Mouse (Mus musculus) gastrocnemius, adult 2 months (tissue): Measurements from ENCODE around the gene Ush2a. TPM values are rescaled to one million over a fixed set of nuclear protein-coding genes. Genes with fewer than 3 reads are reported as not detected.
A peak's percentile ranks its signal among the peaks of the same experiment; 100 is the strongest.

Experiments used
- DNase-seq: peaks from one replicate; pipeline ENCODE4 v3.0.0; 2022
- H3K27ac ChIP-seq: fragments of 200-600 bp; 2 replicates; pipeline ENCODE4 v1.8.1; 2022; ENCODE audit warnings: mild to moderate bottlenecking
- H3K4me3 ChIP-seq: fragments of 200-600 bp; 2 replicates; pipeline ENCODE4 v1.8.1; 2022; ENCODE audit warnings: mild to moderate bottlenecking, moderate library complexity
- CTCF ChIP-seq: fragments of 200-600 bp; IDR thresholded peaks from 2 replicates; pipeline ENCODE4 v1.8.1; 2022; ENCODE audit warnings: antibody characterized with exemption, mild to moderate bottlenecking, moderate library complexity
- intact Hi-C: fragments of 180-260 bp; cut with DNase I; formaldehyde crosslinking; loops from one replicate; pipeline ENCODE4 v1.15.1; 2025
- total RNA-seq, 2 experiments: library from RNA; stranded (reverse); gene quantifications; 2 replicates each; pipeline ENCODE4 v1.2.3; 2021

The Ush2a gene
- total RNA-seq, 2 experiments from 2014 or later, result not detected

DNA sequence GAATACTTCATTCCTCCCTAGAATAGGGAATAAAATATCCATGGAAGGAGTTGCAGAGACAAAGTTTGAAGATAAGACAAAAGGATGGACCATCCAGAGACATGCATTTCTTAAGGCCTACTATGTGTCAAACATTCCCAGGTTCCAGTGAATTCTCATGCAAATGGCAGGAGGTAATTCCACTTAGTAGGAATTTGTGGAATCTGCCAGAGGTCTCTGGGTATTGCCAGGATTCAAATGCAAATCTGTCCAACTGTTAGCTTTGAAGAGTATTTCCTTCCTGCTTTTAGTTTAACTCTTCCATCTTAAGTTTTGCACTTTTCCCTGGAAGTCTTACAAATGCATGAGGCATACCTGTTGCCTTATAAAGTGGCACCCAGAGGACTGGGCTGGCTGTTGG lies 592.4 kb downstream of the Ush2a start:
- H3K27ac ChIP-seq, result no peak overlapping the region
- no peak for TF ChIP-seq CTCF
- no peak overlapping the region for H3K4me3 ChIP-seq
- intact Hi-C loops, result no loop called here
- DNase-seq, result no peak

DNA sequence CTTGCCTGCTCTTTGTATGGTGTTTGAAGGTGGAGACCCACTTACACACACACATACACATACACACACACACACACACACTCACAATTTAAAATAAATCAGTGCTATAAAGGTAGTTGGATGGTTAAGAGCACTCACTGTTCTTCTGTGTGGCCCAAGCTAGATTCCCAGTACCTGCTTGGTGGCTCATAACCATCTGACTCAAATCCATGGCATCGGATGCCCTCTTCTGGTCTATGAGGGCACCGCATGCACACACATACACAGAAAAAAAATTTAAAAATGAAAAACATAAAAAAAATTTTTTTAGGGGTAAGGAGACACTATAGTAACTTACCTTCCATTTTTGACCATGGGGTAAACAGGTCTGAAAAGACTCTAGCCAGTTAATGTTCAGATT lies 593.2 kb downstream of the Ush2a start:
- no peak for DNase-seq
- intact Hi-C loops, result no loop called here
- H3K4me3 ChIP-seq, result no peak overlapping the region
- TF ChIP-seq CTCF, result no peak
- no peak overlapping the region for H3K27ac ChIP-seq

DNA sequence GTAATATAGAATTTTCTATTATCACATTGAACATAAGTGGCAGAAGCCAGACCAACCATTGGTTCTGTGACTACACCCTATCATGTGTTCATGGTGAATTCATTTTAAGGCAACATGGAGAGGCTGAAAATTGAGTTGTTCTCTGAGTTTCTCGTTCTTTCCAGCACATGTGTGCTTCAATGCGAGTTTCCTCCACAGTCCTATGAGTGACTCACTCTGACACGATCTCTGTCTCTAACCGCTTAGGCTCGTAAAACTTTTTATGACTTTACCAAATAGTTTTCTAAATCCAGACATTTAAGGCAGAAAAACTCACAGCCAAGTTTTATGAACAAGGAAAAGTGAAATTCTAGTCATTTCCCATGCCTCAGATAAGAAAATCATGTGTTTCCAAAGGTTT lies 597.9 kb downstream of the Ush2a start:
- DNase-seq, result no peak
- TF ChIP-seq CTCF, result no peak
- Histone ChIP-seq H3K4me3 (no peak overlapping the region), H3K27ac (no peak overlapping the region)
- intact Hi-C loops, result no loop called here

DNA sequence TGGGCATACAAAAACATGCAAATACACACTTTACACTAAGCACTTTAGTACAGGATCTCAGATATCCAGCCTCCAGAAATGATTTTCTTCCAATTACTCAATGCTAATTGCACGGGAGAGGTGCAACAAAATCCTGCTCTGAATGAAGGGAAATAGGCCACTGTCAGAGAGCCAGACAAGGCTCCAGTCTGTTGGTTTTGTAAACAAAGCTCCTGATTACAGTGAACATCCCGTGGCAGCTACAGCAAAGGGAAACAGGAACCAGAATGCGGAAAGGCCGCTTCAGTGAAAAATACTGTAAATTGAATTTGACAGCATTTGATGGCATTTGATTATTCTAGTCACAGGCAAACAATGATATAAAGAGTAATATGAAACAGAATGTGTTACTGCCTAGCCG lies 604.1 kb downstream of the Ush2a start:
- intact Hi-C loops, result no loop called here
- no peak overlapping the region for H3K27ac ChIP-seq
- no peak for TF ChIP-seq CTCF
- no peak overlapping the region for H3K4me3 ChIP-seq
- no peak for DNase-seq

DNA sequence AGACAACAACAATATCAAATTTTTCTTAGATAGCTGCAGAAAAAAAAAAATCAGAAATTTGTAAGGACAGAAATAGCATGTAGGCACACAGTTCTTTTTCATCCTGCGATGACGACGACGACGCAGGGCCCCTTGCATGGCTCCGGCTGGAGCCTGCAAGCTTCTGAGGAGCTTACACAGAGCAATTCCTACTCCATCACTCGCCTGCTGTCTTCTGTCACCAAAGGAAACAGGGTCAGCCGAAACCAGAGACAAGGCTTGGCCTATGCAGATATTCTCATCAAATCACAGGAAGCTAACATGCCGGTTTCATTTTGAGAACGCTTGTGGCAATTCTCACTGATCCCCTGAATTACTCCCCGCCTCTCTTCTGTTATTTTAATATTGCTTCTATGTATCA lies 604.7 kb downstream of the Ush2a start:
- H3K27ac ChIP-seq, result no peak overlapping the region
- no peak for TF ChIP-seq CTCF
- intact Hi-C loops, result no loop called here
- no peak overlapping the region for H3K4me3 ChIP-seq
- DNase-seq, result no peak

DNA sequence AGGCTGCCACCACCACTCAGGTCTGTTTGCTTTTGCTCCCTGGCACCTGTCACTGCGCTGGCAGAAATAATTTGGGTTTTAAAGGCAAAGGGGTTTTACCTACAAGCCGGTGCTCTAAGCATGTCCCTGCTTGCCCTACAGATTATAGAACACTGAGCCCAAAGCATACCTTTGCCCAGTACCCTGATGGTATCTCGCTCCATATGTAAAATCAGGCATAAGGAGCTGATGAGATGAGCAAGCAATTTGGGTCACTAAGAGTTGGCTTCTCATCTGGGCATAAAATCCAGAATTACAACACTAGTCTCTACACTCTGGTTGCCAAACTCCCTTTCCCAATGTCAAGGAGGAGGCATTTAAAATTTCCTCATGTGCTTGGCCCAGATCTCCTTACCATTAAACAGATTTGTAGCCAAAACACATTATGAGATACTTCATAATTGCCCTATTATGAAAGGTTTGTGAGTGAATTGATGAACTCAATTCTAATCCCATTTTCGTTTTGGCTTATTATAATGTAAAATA lies 616.8 kb downstream of the Ush2a start:
- H3K27ac ChIP-seq, result no peak overlapping the region
- H3K4me3 ChIP-seq, result no peak overlapping the region
- no peak for DNase-seq
- no peak for TF ChIP-seq CTCF
- intact Hi-C loops, result no loop called here

DNA sequence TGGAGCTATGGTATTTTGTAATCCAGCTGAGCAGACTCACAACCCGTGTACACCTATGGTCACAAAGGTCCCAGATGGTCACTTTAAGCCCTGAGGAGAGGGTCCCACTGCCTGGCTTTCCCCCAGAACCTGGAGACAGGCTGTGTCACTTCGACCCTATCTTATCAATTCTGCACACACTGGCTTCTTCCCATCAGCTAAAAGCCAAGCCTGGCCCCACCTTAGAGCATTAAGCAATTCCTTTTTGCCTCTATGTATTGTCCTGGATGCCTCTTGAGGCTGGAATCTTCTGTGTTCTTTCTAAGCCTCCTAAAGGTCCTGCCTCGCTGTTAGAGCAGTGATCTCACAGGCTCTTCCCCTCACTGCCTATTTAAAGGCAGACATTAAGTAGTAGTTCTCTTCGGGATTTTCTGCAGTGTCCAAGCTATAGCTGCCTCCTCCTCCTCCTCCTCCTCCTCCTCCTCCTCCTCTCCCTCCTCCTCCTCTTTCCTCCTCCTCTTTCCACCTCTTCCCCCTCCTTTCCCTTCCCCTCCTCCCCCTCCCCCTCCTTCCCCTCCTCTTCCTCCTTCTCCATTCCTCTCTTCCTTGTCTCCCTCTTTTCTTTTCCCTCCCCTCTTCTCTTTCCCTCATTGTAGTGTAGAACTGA lies 635.2 kb downstream of the Ush2a start:
- Histone ChIP-seq H3K4me3 (no peak overlapping the region), H3K27ac (no peak overlapping the region)
- no peak for DNase-seq
- no peak for TF ChIP-seq CTCF
- intact Hi-C loops, result no loop called here

DNA sequence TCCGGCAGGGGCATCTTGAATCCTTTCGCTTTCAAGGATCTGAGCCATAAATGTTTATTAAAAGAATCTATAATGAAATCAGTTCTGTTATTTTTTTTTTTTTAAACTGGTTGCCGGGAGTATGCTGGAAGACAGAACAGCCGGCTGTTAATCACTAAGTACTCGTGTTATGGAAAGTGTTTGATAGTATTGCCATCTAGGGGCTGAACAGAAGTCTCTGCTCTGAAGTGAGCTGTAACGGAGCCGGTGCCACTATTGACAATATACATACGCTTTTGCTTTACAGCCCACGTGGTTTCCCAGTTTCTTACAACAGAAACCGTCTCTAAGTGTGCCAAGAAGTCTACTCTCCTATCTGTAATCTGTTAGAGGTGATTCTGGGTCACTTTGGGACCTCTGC lies 642.3 kb downstream of the Ush2a start:
- intact Hi-C loops, result no loop called here
- Histone ChIP-seq H3K4me3 (no peak overlapping the region), H3K27ac (no peak overlapping the region)
- no peak for DNase-seq
- TF ChIP-seq CTCF, result peak; percentile 19; the same call in 1 of the 2 replicates

DNA sequence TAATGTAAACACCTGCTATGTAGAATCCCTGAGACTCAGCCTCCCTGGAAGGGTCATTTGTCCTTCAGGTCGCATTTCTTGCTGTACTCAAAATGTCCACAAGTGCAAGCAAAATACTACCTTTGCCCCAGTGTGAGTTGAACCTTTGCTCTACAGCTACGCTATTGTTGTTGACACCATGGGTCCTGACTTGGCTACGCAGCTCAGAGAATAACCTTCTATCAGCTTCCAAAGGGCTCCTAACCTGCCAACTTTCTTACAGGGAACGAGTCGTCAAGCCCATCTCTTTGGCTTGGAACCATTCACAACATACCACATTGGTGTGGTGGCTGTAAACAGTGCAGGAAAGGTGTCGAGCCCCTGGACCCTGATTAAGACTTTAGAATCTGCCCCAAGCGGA lies 644.4 kb downstream of the Ush2a start:
- H3K4me3 ChIP-seq, result no peak overlapping the region
- DNase-seq, result no peak
- no peak for TF ChIP-seq CTCF
- H3K27ac ChIP-seq, result no peak overlapping the region
- intact Hi-C loops, result no loop called here

DNA sequence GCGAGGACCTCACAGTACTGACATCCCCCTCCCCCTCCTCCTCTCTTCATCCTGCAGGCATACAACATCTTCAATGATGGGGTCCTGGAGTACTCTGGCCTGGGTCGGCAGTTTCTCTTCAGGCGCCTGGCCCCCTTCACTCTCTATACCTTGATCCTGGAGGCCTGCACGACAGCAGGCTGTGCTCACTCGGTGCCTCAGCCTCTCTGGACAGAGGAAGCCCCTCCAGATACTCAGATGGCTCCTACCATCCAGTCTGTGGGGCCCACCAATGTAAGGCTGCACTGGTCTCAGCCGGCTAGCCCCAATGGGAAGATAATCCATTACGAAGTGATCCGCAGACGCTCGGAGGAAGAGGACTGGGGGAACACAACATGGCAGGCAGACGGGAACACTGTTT lies 648.8 kb downstream of the Ush2a start:
- Histone ChIP-seq H3K27ac (no peak overlapping the region), H3K4me3 (no peak overlapping the region)
- intact Hi-C loops, result no loop called here
- TF ChIP-seq CTCF, result no peak
- no peak for DNase-seq

DNA sequence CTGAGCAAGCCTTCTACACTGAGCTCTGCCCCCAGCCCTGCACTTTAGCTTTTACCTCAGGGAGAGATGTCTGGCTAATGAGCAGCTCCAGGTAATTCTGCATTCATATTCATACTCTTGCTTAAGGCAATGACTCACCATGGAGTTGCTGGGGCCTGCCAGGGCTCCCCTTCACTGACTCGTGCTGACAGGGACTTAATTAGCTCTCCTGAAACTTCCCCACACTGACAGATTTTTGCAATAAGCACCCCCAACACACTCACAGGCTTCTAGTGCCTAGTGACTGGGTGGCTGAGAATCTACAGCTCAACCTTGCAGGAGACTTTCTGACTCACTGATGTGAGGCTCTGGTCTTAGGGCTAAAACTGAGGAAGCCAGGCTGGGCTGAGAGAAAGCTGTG lies 658.1 kb downstream of the Ush2a start:
- no peak for DNase-seq
- H3K4me3 ChIP-seq, result no peak overlapping the region
- intact Hi-C loops, result no loop called here
- H3K27ac ChIP-seq, result no peak overlapping the region
- no peak for TF ChIP-seq CTCF

DNA sequence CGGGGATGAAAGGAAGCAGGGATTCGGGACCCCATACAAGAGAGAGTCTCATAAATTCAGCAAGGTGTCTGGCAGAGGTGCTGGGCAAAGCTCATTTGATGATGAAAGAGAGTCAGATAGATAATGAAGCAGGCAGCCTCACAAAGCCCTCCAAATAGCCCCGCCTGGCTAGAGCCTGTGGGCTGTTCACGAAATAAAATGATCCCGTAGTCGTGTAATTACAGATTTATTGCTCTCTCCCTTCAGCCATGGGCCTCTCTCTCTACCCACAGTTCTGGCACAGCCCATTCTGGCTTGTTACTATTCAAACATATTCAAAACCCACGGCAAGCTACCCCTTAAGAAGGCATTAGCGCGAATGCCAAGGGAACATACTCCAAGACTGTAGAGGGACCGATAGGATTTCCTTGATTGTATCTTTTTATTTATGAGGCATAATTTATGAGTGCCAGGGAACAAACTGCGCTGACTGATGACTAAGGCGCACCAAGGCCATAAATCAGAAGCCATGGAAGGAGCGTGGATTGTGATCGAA lies 675.5 kb downstream of the Ush2a start:
- H3K4me3 ChIP-seq, result no peak overlapping the region
- intact Hi-C loops, result no loop called here
- DNase-seq, result no peak
- H3K27ac ChIP-seq, result no peak overlapping the region
- no peak for TF ChIP-seq CTCF

DNA sequence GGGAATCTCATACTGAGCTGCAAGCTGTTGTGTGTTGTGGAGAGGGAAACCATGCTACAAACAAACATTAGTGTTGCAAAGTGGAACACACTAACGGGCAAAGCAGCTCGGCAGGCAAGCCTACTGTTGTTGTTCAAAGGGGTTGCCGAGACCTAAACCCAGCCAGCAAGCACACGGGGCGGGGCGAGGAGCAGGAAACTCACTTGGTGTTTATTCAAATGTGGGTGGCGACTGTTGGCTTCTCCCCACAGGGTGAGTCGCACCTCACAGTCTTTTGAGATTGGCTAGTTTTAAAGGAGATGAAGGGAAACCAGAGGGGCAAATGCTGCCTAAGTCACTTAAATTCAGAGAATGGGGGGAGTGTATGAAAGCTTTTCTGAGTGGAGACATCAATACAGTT lies 683.5 kb downstream of the Ush2a start:
- no peak for TF ChIP-seq CTCF
- DNase-seq, result no peak
- intact Hi-C loops, result no loop called here
- Histone ChIP-seq H3K4me3 (no peak overlapping the region), H3K27ac (no peak overlapping the region)

DNA sequence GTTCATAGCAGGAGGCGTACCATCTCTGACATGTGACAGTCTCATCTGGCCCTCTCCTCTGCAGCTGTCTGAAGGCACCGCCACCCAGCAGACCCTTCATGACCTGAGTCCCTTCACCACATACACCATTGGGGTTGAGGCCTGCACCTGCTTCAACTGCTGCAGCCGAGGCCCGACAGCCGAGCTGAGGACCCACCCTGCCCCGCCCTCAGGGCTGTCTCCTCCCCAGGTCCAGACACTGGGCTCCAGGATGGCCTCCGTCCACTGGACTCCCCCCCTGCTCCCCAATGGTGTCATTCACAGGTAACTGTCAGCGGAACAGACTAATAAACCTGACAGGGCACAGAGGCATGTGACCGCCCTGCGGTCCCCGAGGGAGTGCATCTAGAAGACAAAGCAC lies 685.0 kb downstream of the Ush2a start:
- no peak for TF ChIP-seq CTCF
- Histone ChIP-seq H3K4me3 (no peak overlapping the region), H3K27ac (no peak overlapping the region)
- intact Hi-C loops, result no loop called here
- no peak for DNase-seq
